Mouse (Mus musculus): ENCODE measurements around the gene A230050P20Rik. TPM values are rescaled to one million over a fixed set of nuclear protein-coding genes. Genes with fewer than 3 reads are reported as not detected.
"Not testable (repeated sequence)": the region's sequence is repeated elsewhere in the genome, so short reads cannot be mapped to it uniquely, and the experiment has no call there.

A230050P20Rik gene
- polyA plus RNA-seq (2014; fragmentation: Nextera tagmentation; extraction: Ambion mirVana): 1.2 and 1.4 TPM in 2 replicates

- ATAC-seq (ENCODE audit: insufficient number of reproducible peaks, low FRiP score, low TSS enrichment, low read depth) (no peak), DNase-seq (ENCODE audit: low spot score) (peak; percentile 36)
- H3K27me3 ChIP-seq (ENCODE audit: control insufficient read depth, insufficient read depth, low read length): peaks cover 35% of the 10 kb centered on the region
Observed at GRCm38 (mm10) chr9:20868448-20869001, at the start of gene A230050P20Rik. Gene A230050P20Rik (plus strand): TSS chr9:20868642.

DNA sequence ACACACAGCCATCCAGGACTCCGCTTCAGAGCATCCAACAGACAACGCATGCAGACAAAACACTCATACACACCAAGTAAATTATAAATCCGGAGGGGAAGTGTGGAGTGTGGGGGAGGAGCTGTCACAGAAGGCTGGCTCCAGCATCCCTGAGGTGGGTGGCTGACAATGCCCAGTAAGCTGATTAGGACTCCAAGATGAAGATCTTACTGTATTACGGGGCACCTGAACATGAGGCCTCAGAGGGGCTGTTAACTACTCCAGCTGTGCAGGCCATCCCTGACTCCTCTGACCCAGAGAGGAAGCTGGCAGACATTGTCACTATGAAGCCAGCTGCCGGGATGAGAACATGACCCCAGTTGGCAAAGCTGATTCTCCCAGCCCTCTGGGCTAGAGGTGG, 48.4 kb upstream of the A230050P20Rik start:
- Histone ChIP-seq H3K36me3 (ENCODE audit: control insufficient read depth, insufficient read depth, low read length) (no peaks in the 10 kb centered on the region), H3K4me2 (ENCODE audit: low read depth, severe bottlenecking) (no peak overlapping the region), H3K4me3 (ENCODE audit: low read depth, low read length) (no peak overlapping the region), H3K27me3 (ENCODE audit: control insufficient read depth, insufficient read depth, low read length) (no peaks in the 10 kb centered on the region), H3K9ac (ENCODE audit: low read length) (no peak overlapping the region), H3K27ac (replicated peaks; ENCODE audit: low read depth, low read length) (no peak overlapping the region), H3K4me1 (ENCODE audit: control insufficient read depth, insufficient read depth, low read length) (no peaks in the 10 kb centered on the region), H3K9me3 (ENCODE audit: control insufficient read depth, low read length) (no peaks in the 10 kb centered on the region)
- DNase-seq (ENCODE audit: low spot score) (no peak), ATAC-seq (ENCODE audit: insufficient number of reproducible peaks, low FRiP score, low TSS enrichment, low read depth) (no peak)
- 85% methylated on average over 5 of the region's 5 CpGs for WGBS

More at GRCm38 (mm10) chr9:20868448-20869001, at the start of gene A230050P20Rik:
- Histone ChIP-seq H3K27ac (replicated peaks; ENCODE audit: low read depth, low read length) (no peak within 1 kb of the TSS), H3K4me1 (ENCODE audit: control insufficient read depth, insufficient read depth, low read length) (no peaks in the 10 kb centered on the region), H3K4me2 (ENCODE audit: low read depth, severe bottlenecking) (peak within 1 kb of the TSS; percentile 37), H3K9me3 (ENCODE audit: control insufficient read depth, low read length) (no peaks in the 10 kb centered on the region), H3K4me3 (ENCODE audit: low read depth, low read length) (peak within 1 kb of the TSS; percentile 28), H3K36me3 (ENCODE audit: control insufficient read depth, insufficient read depth, low read length) (no peaks in the 10 kb centered on the region), H3K9ac (ENCODE audit: low read length) (no peak within 1 kb of the TSS)
- 11% methylated on average over 50 of the region's 53 CpGs for WGBS

GRCm38 (mm10) chr9:20822821-20823220, 45.6 kb upstream of the A230050P20Rik start:
- WGBS: 89% methylated on average over 3 of the region's 3 CpGs
- H3K9ac ChIP-seq (ENCODE audit: low read length): no peak overlapping the region

DNA sequence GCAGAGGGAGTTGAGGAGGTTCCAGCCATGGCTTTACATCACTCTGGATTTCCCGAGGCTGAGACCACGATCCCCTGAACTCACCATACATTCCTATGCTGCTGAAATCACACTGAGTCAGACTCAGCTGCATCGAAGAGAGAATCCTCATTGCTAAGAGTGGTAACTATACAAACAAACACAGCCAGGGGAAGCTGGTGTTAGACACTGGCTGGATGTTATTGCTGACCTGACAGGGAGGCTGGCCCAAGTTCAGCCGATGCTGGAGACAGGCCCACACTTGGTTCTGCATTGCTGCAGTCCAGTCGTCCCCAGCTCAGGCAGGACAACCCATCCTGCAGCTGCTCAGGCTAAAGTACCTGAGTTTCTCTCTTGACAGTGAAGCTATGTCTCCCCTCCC, 42.7 kb upstream of the A230050P20Rik start:
- no peak overlapping the region for H3K4me3 ChIP-seq (ENCODE audit: low read depth, low read length)
- H3K27ac ChIP-seq (replicated peaks; ENCODE audit: low read depth, low read length): no peak overlapping the region
- H3K27me3 ChIP-seq (ENCODE audit: control insufficient read depth, insufficient read depth, low read length): no peaks in the 10 kb centered on the region
- no peaks in the 10 kb centered on the region for H3K36me3 ChIP-seq (ENCODE audit: control insufficient read depth, insufficient read depth, low read length)
- WGBS: 72% methylated on average over 5 of the region's 5 CpGs
- no peak overlapping the region for H3K4me2 ChIP-seq (ENCODE audit: low read depth, severe bottlenecking)
- H3K4me1 ChIP-seq (ENCODE audit: control insufficient read depth, insufficient read depth, low read length): no peaks in the 10 kb centered on the region
- H3K9ac ChIP-seq (ENCODE audit: low read length): no peak overlapping the region
- no peaks in the 10 kb centered on the region for H3K9me3 ChIP-seq (ENCODE audit: control insufficient read depth, low read length)
- ATAC-seq (ENCODE audit: insufficient number of reproducible peaks, low FRiP score, low TSS enrichment, low read depth) (no peak), DNase-seq (ENCODE audit: low spot score) (no peak)

More at GRCm38 (mm10) chr9:20822821-20823220, 45.6 kb upstream of the A230050P20Rik start:
- Histone ChIP-seq H3K4me3 (ENCODE audit: low read depth, low read length) (no peak overlapping the region), H3K27ac (replicated peaks; ENCODE audit: low read depth, low read length) (no peak overlapping the region), H3K36me3 (ENCODE audit: control insufficient read depth, insufficient read depth, low read length) (no peaks in the 10 kb centered on the region), H3K9me3 (ENCODE audit: control insufficient read depth, low read length) (no peaks in the 10 kb centered on the region), H3K4me1 (ENCODE audit: control insufficient read depth, insufficient read depth, low read length) (no peaks in the 10 kb centered on the region), H3K27me3 (ENCODE audit: control insufficient read depth, insufficient read depth, low read length) (no peaks in the 10 kb centered on the region), H3K4me2 (ENCODE audit: low read depth, severe bottlenecking) (no peak overlapping the region)
- ATAC-seq (ENCODE audit: insufficient number of reproducible peaks, low FRiP score, low TSS enrichment, low read depth): no peak
- DNase-seq (ENCODE audit: low spot score): no peak

GRCm38 (mm10) chr9:20828127-20828526, 40.3 kb upstream of the A230050P20Rik start:
- no peak for ATAC-seq (ENCODE audit: insufficient number of reproducible peaks, low FRiP score, low TSS enrichment, low read depth)
- WGBS: 92% methylated on average over 1 of the region's 1 CpGs
- H3K9ac ChIP-seq (ENCODE audit: low read length): no peak overlapping the region
- H3K4me2 ChIP-seq (ENCODE audit: low read depth, severe bottlenecking): no peak overlapping the region
- DNase-seq (ENCODE audit: low spot score): no peak
- no peaks in the 10 kb centered on the region for H3K36me3 ChIP-seq (ENCODE audit: control insufficient read depth, insufficient read depth, low read length)
- no peak overlapping the region for H3K4me3 ChIP-seq (ENCODE audit: low read depth, low read length)
- no peaks in the 10 kb centered on the region for H3K27me3 ChIP-seq (ENCODE audit: control insufficient read depth, insufficient read depth, low read length)
- no peaks in the 10 kb centered on the region for H3K9me3 ChIP-seq (ENCODE audit: control insufficient read depth, low read length)
- H3K4me1 ChIP-seq (ENCODE audit: control insufficient read depth, insufficient read depth, low read length): no peaks in the 10 kb centered on the region
- no peak overlapping the region for H3K27ac ChIP-seq (replicated peaks; ENCODE audit: low read depth, low read length)

- H3K4me3 ChIP-seq (ENCODE audit: low read depth, low read length): no peak overlapping the region
- 0 out of 2 replicates have a peak overlapping the region, but pooled peaks have one; percentile 7 for H3K4me2 ChIP-seq (ENCODE audit: low read depth, severe bottlenecking)
- no peak overlapping the region for H3K27ac ChIP-seq (replicated peaks; ENCODE audit: low read depth, low read length)
- WGBS: 17% methylated on average over 19 of the region's 19 CpGs
- no peaks in the 10 kb centered on the region for H3K36me3 ChIP-seq (ENCODE audit: control insufficient read depth, insufficient read depth, low read length)
- H3K27me3 ChIP-seq (ENCODE audit: control insufficient read depth, insufficient read depth, low read length): no peaks in the 10 kb centered on the region
- H3K9me3 ChIP-seq (ENCODE audit: control insufficient read depth, low read length): no peaks in the 10 kb centered on the region
- H3K9ac ChIP-seq (ENCODE audit: low read length): no peak overlapping the region
- peak; percentile 76; the same call in 1 of the 2 replicates for ATAC-seq (ENCODE audit: insufficient number of reproducible peaks, low FRiP score, low TSS enrichment, low read depth)
- H3K4me1 ChIP-seq (ENCODE audit: control insufficient read depth, insufficient read depth, low read length): no peaks in the 10 kb centered on the region
- peak; percentile 97 for DNase-seq (ENCODE audit: low spot score)
Observed at GRCm38 (mm10) chr9:20830901-20831643, 37.4 kb upstream of the A230050P20Rik start.

GRCm38 (mm10) chr9:20834881-20835280, 33.6 kb upstream of the A230050P20Rik start:
- 69% methylated on average over 1 of the region's 1 CpGs for WGBS
- Histone ChIP-seq H3K36me3 (ENCODE audit: control insufficient read depth, insufficient read depth, low read length) (no peaks in the 10 kb centered on the region), H3K9me3 (ENCODE audit: control insufficient read depth, low read length) (no peaks in the 10 kb centered on the region), H3K27ac (replicated peaks; ENCODE audit: low read depth, low read length) (no peak overlapping the region), H3K27me3 (ENCODE audit: control insufficient read depth, insufficient read depth, low read length) (no peaks in the 10 kb centered on the region), H3K4me2 (ENCODE audit: low read depth, severe bottlenecking) (no peak overlapping the region), H3K4me3 (ENCODE audit: low read depth, low read length) (no peak overlapping the region), H3K4me1 (ENCODE audit: control insufficient read depth, insufficient read depth, low read length) (no peaks in the 10 kb centered on the region), H3K9ac (ENCODE audit: low read length) (no peak overlapping the region)
- ATAC-seq (ENCODE audit: insufficient number of reproducible peaks, low FRiP score, low TSS enrichment, low read depth) (no peak), DNase-seq (ENCODE audit: low spot score) (no peak)

GRCm38 (mm10) chr9:20835431-20835954, 32.9 kb upstream of the A230050P20Rik start:
- H3K4me3 ChIP-seq (ENCODE audit: low read depth, low read length); H3K36me3 ChIP-seq (ENCODE audit: control insufficient read depth, insufficient read depth, low read length); DNase-seq (ENCODE audit: low spot score); H3K27me3 ChIP-seq (ENCODE audit: control insufficient read depth, insufficient read depth, low read length); H3K4me1 ChIP-seq (ENCODE audit: control insufficient read depth, insufficient read depth, low read length); ATAC-seq (ENCODE audit: insufficient number of reproducible peaks, low FRiP score, low TSS enrichment, low read depth); H3K4me2 ChIP-seq (ENCODE audit: low read depth, severe bottlenecking); H3K9ac ChIP-seq (ENCODE audit: low read length); H3K9me3 ChIP-seq (ENCODE audit: control insufficient read depth, low read length); H3K27ac ChIP-seq (replicated peaks; ENCODE audit: low read depth, low read length): not testable (repeated sequence)
- 86% methylated on average over 11 of the region's 11 CpGs for WGBS
